Comparison of ENCODE assay signal across 23 mouse cellular contexts in the genomic region with DNA sequence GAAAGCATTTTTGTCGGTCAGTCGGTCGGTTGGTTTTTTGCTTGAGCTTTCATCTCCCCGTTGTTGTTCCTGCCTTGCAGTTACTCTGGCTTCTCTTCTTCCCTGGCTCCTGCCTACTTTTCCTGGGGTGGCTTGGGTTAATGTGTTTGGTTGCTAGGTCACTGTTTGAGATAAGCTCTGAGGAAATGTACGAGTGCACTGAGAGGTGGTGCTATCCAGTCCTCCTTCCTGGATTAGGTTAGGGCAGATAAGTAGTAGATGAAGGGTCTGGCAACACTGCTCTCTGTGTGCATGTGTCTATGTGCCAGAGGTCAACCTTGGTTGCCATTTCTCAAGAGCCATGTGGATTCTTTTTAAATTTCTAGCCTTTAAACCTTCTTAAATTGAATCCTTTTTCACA. TPM values are rescaled to one million over a fixed set of nuclear protein-coding genes. Genes with fewer than 3 reads are reported as not detected.
DNase-seq lines count a peak whose midpoint lies in the region; ATAC-seq and TF ChIP-seq lines count a peak whose summit lies in the region.
"Had no signal": no experiment of that assay in that cellular context is flagged by ENCODE, and none has a peak within 500 bp of the region (broad histone marks: within the 10 kb centered on the region; RNA-seq: fewer than 3 reads in every experiment).

No protein-coding gene starts in this region.

- TF ChIP-seq POLR2A in heart, adult 2 months (IDR thresholded peaks at IDR 0.05; ENCODE audit: insufficient read depth, low read depth, low read length), result no peak

- no peak overlapping the region for H3K4me3 ChIP-seq in heart, adult 2 months
- no peak overlapping the region for H3K4me3 ChIP-seq in intestine, embryonic 14.5 days (ENCODE audit: low read depth, low read length)
- no peak overlapping the region for H3K4me3 ChIP-seq in intestine, postnatal 0 days (ENCODE audit: low read depth, low read length)
- H3K4me3 ChIP-seq in stomach, embryonic 14.5 days (ENCODE audit: low read depth, low read length), result no peak overlapping the region
- H3K4me3 ChIP-seq: forebrain, embryonic 10.5 days; hindbrain, embryonic 13.5 days; limb, embryonic 13.5 days; liver, embryonic 12.5 days; midbrain, embryonic 12.5 days had no signal

- peak in 1 of 2 experiments; percentile 34 for DNase-seq in heart, adult 2 months
- DNase-seq in heart, postnatal 4 days, result no peak
- DNase-seq in intestine, embryonic 14.5 days (ENCODE audit: low spot score), result no peak
- DNase-seq in MN1 (ENCODE audit: low spot score), result peak; percentile 46
- DNase-seq in layer of hippocampus, adult 9-11 months, result no peak
- DNase-seq in natural killer cell, adult 2 months (ENCODE audit: low spot score in 2 of 2), result no peak
- DNase-seq: adrenal gland, postnatal 36 days; cerebellum, adult 11 months; cerebellum, postnatal 10 days; gastrocnemius, postnatal 14 days; kidney, adult 9 months; kidney, postnatal 14 days; lung, embryonic 14.5 days; right cerebral cortex, postnatal 14 days; thymus, postnatal 14 days had no signal

- 0 out of 2 replicates have a peak, but pooled peaks have one; percentile 23 for TF ChIP-seq EP300 in heart, adult 2 months (IDR thresholded peaks at IDR 0.05; ENCODE audit: insufficient read depth, low read depth, low read length)

- TF ChIP-seq CTCF in heart, adult 2 months (IDR thresholded peaks at IDR 0.05), result no peak
- no peak for TF ChIP-seq CTCF in intestine, postnatal 0 days (IDR thresholded peaks at IDR 0.05; ENCODE audit: low read depth)

- intact Hi-C loops in heart, adult 2 months (cut with DNase I), result no loop called here

- ATAC-seq in intestine, embryonic 14.5 days (replicated peaks; ENCODE audit: low FRiP score, low TSS enrichment, low read depth), result peak; percentile 58; the same call in 1 of the 2 replicates
- no peak for ATAC-seq in intestine, postnatal 0 days
- ATAC-seq in stomach, embryonic 14.5 days (ENCODE audit: insufficient number of reproducible peaks, insufficient read depth, low FRiP score, low read depth), result 0 out of 2 replicates have a peak, but pooled peaks have one; percentile 23
- ATAC-seq: forebrain, embryonic 16.5 days had no signal

- H3K27ac ChIP-seq in heart, adult 2 months, result peak overlapping the region; percentile 60
- H3K27ac ChIP-seq in intestine, embryonic 14.5 days (ENCODE audit: low read depth), result no peak overlapping the region
- H3K27ac ChIP-seq in intestine, postnatal 0 days (ENCODE audit: low read depth, low read length), result no peak overlapping the region
- no peak overlapping the region for H3K27ac ChIP-seq in stomach, embryonic 14.5 days (ENCODE audit: low read length)
- H3K27ac ChIP-seq: forebrain, embryonic 10.5 days; hindbrain, embryonic 13.5 days; limb, embryonic 13.5 days; liver, embryonic 12.5 days; midbrain, embryonic 12.5 days had no signal

- peaks cover 7% of the 10 kb centered on the region for H3K36me3 ChIP-seq in heart, adult 2 months (ENCODE audit: control insufficient read depth, insufficient read depth, low read length)
- H3K36me3 ChIP-seq in intestine, embryonic 14.5 days (ENCODE audit: control insufficient read depth, insufficient read depth, low read length), result peaks cover 68% of the 10 kb centered on the region
- H3K36me3 ChIP-seq in intestine, postnatal 0 days (ENCODE audit: control insufficient read depth, insufficient read depth), result peaks cover 64% of the 10 kb centered on the region
- H3K36me3 ChIP-seq in stomach, embryonic 14.5 days (ENCODE audit: control insufficient read depth, insufficient read depth, low read length), result peaks cover 50% of the 10 kb centered on the region

- peaks cover 8% of the 10 kb centered on the region; the same call in 1 of the 2 replicates for H3K4me1 ChIP-seq in heart, adult 2 months (ENCODE audit: control insufficient read depth, insufficient read depth, low read length)
- no peaks in the 10 kb centered on the region for H3K4me1 ChIP-seq in intestine, embryonic 14.5 days (replicated peaks; ENCODE audit: control insufficient read depth, insufficient read depth, low read length)
- no peaks in the 10 kb centered on the region for H3K4me1 ChIP-seq in intestine, postnatal 0 days (replicated peaks; ENCODE audit: control insufficient read depth, insufficient read depth, low read length)
- H3K4me1 ChIP-seq in stomach, embryonic 14.5 days (ENCODE audit: control insufficient read depth, insufficient read depth, low read length), result no peaks in the 10 kb centered on the region
- H3K4me1 ChIP-seq: hindbrain, embryonic 13.5 days; limb, embryonic 13.5 days; midbrain, embryonic 12.5 days had no signal

- H3K9ac ChIP-seq in heart, adult 2 months (ENCODE audit: low read depth, low read length), result no peak overlapping the region
- H3K9ac ChIP-seq in intestine, embryonic 14.5 days (ENCODE audit: low read length), result no peak overlapping the region
- no peak overlapping the region for H3K9ac ChIP-seq in intestine, postnatal 0 days (ENCODE audit: low read depth, low read length)
- no peak overlapping the region for H3K9ac ChIP-seq in stomach, embryonic 14.5 days (replicated peaks; ENCODE audit: low read depth, low read length)
- H3K9ac ChIP-seq: hindbrain, embryonic 13.5 days; limb, embryonic 13.5 days; liver, embryonic 12.5 days; lung, embryonic 14.5 days; midbrain, embryonic 12.5 days had no signal

- 28% methylated on average over 5 of the region's 5 CpGs for WGBS in heart, adult 2 months
- WGBS in intestine, embryonic 14.5 days, result 76% methylated on average over 5 of the region's 5 CpGs
- 57% methylated on average over 5 of the region's 5 CpGs for WGBS in intestine, postnatal 0 days
- 71% methylated on average over 5 of the region's 5 CpGs for WGBS in stomach, embryonic 14.5 days

- no peaks in the 10 kb centered on the region for H3K9me3 ChIP-seq in intestine, embryonic 14.5 days (ENCODE audit: control insufficient read depth, low read length)
- no peaks in the 10 kb centered on the region for H3K9me3 ChIP-seq in intestine, postnatal 0 days (ENCODE audit: control insufficient read depth)
- no peaks in the 10 kb centered on the region for H3K9me3 ChIP-seq in stomach, embryonic 14.5 days (ENCODE audit: control insufficient read depth, low read depth, low read length)
- H3K9me3 ChIP-seq: forebrain, embryonic 10.5 days; hindbrain, embryonic 13.5 days; limb, embryonic 13.5 days; liver, embryonic 12.5 days; midbrain, embryonic 12.5 days had no signal

- 0 out of 2 replicates have a peak, but pooled peaks cover 1% of the 10 kb centered on the region for H3K79me2 ChIP-seq in heart, adult 2 months (replicated peaks; ENCODE audit: control insufficient read depth, insufficient read depth, low read length)

- H3K27me3 ChIP-seq in heart, adult 2 months (ENCODE audit: control insufficient read depth, insufficient read depth, low read length), result no peaks in the 10 kb centered on the region
- no peaks in the 10 kb centered on the region for H3K27me3 ChIP-seq in intestine, embryonic 14.5 days (replicated peaks; ENCODE audit: control insufficient read depth, insufficient read depth, low read length)
- H3K27me3 ChIP-seq in intestine, postnatal 0 days (replicated peaks; ENCODE audit: control insufficient read depth, insufficient read depth, low read length), result no peaks in the 10 kb centered on the region
- H3K27me3 ChIP-seq in stomach, embryonic 14.5 days (ENCODE audit: control insufficient read depth, insufficient read depth, low read length), result no peaks in the 10 kb centered on the region
- H3K27me3 ChIP-seq: hindbrain, embryonic 13.5 days; limb, embryonic 13.5 days; liver, embryonic 12.5 days; midbrain, embryonic 12.5 days had no signal

- no peak overlapping the region for H3K4me2 ChIP-seq in intestine, embryonic 14.5 days (ENCODE audit: low read length)
- H3K4me2 ChIP-seq in intestine, postnatal 0 days (replicated peaks; ENCODE audit: low read depth), result no peak overlapping the region
- no peak overlapping the region for H3K4me2 ChIP-seq in stomach, embryonic 14.5 days (replicated peaks; ENCODE audit: low read depth, low read length)
- H3K4me2 ChIP-seq: hindbrain, embryonic 13.5 days; limb, embryonic 13.5 days; liver, embryonic 12.5 days; lung, embryonic 14.5 days; midbrain, embryonic 12.5 days had no signal

RNA-seq across cellular contexts. Expression of gene 2810004N23Rik, which starts 9.8 kb away (rescaled TPM):
- 10 to 100 TPM; 47.3 to 51.7 TPM for total RNA-seq in heart, adult 2 months (2021)
- 28.9 and 46.7 TPM in 2 replicates for polyA plus RNA-seq in heart, adult 2 months (2012; rRNA removed)
- 10 to 100 TPM; 44.0 to 46.1 TPM for total RNA-seq in heart, postnatal 4 days (2021)
- 45.2 and 46.4 TPM in 2 replicates for polyA plus RNA-seq in intestine, embryonic 14.5 days (2014; fragmentation: Nextera tagmentation; extraction: Ambion mirVana)
- 17.7 and 20.6 TPM in 2 replicates for polyA plus RNA-seq in intestine, postnatal 0 days (2015; fragmentation: Nextera tagmentation; extraction: Ambion mirVana)
- polyA plus RNA-seq in stomach, embryonic 14.5 days (2014; fragmentation: Nextera tagmentation; extraction: Ambion mirVana), result 43.7 and 44.0 TPM in 2 replicates

RNA-seq across cellular contexts. Expression of gene Gnpat, which starts 9.9 kb away (rescaled TPM):
- total RNA-seq in heart, adult 2 months (2021), result 100 to 1,000 TPM; 169 to 189 TPM
- polyA plus RNA-seq in heart, adult 2 months (2012; rRNA removed), result 199 and 263 TPM in 2 replicates
- 100 to 1,000 TPM; 112 to 115 TPM for total RNA-seq in heart, postnatal 4 days (2021)
- 103 and 105 TPM in 2 replicates for polyA plus RNA-seq in intestine, embryonic 14.5 days (2014; fragmentation: Nextera tagmentation; extraction: Ambion mirVana)
- 31.0 and 31.9 TPM in 2 replicates for polyA plus RNA-seq in intestine, postnatal 0 days (2015; fragmentation: Nextera tagmentation; extraction: Ambion mirVana)
- 92.8 and 98.0 TPM in 2 replicates for polyA plus RNA-seq in stomach, embryonic 14.5 days (2014; fragmentation: Nextera tagmentation; extraction: Ambion mirVana)

RNA-seq across cellular contexts. Expression of gene Exoc8, which starts 24.8 kb away (rescaled TPM):
- 10 to 100 TPM; 18.8 to 20.2 TPM for total RNA-seq in heart, adult 2 months (2021)
- polyA plus RNA-seq in heart, adult 2 months (2012; rRNA removed), result 6.8 and 9.7 TPM in 2 replicates
- 10 to 100 TPM; 15.6 to 16.9 TPM for total RNA-seq in heart, postnatal 4 days (2021)
- 7.5 and 7.7 TPM in 2 replicates for polyA plus RNA-seq in intestine, embryonic 14.5 days (2014; fragmentation: Nextera tagmentation; extraction: Ambion mirVana)
- 4.7 and 5.4 TPM in 2 replicates for polyA plus RNA-seq in intestine, postnatal 0 days (2015; fragmentation: Nextera tagmentation; extraction: Ambion mirVana)
- 7.8 and 8.9 TPM in 2 replicates for polyA plus RNA-seq in stomach, embryonic 14.5 days (2014; fragmentation: Nextera tagmentation; extraction: Ambion mirVana)

RNA-seq across cellular contexts. Expression of gene Sprtn, which starts 25.0 kb away (rescaled TPM):
- 10 to 100 TPM; 10.3 TPM for total RNA-seq in heart, adult 2 months (2021)
- polyA plus RNA-seq in heart, adult 2 months (2012; rRNA removed), result 8.3 and 13.7 TPM in 2 replicates
- 10 to 100 TPM; 19.4 to 21.3 TPM for total RNA-seq in heart, postnatal 4 days (2021)
- 7.9 and 8.8 TPM in 2 replicates for polyA plus RNA-seq in intestine, embryonic 14.5 days (2014; fragmentation: Nextera tagmentation; extraction: Ambion mirVana)
- 4.5 and 4.7 TPM in 2 replicates for polyA plus RNA-seq in intestine, postnatal 0 days (2015; fragmentation: Nextera tagmentation; extraction: Ambion mirVana)
- 6.9 and 9.1 TPM in 2 replicates for polyA plus RNA-seq in stomach, embryonic 14.5 days (2014; fragmentation: Nextera tagmentation; extraction: Ambion mirVana)
